Mouse (Mus musculus): ENCODE data around the gene Megf9.

The Megf9 gene

DNA sequence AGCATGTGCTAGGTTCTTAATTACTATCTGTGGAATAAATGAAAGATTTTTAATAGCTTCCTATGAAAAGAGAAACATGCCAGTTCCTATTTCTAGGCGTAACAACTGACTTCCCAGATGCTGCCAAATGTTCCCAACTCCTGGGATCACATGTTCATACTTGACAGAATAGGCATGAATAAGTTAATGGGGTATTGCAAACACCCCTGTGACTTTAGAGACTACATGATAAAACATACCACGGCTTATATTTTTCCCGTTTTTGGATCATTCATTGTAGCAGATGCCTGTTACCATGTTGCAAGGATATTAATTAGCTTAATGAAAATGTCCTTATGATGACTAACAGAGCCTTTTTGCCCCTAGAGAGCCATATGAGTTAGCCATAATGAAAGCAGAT lies 88.0 kb downstream of the Megf9 start:
- DNase-seq (ENCODE audit: low read depth, low spot score) = no peak

DNA sequence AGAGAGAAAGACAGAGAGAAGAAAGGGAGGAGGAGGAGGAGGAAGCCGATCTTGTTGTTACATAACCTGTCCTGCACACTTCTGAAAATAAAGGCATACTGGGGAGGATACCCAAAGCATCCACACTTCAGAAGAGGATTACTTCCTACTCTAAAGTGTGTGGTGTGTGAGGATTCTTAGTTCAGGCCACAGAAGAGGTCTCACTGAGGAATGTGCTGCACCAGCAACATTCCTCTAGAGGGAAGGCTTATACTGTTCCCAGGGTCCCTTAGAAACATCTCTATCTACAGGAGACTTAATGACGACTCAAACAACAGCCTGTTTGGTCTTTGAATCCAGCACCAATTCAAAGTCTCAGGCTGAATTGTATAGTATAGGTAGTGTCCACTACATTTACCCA lies 114.6 kb downstream of the Megf9 start:
- no peak for DNase-seq (ENCODE audit: low read depth, low spot score)

DNA sequence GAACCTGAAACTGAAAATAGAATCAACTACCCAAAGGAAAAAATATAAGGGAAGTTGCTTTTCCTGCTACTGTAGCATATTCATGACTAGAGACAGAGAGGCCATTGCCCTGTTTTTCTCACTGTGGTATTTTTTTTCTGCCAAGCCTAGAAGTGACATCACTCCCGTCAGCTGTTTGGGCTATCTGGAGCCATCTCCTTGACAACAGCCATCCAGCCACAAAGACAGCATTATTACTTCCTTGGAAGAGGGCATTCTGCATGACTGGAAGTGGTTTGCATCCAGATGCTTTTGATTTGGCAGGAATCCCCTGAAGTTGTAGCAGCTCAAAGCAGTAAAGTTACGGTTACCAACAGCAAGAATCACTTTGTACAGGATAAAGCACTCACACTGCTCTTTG lies 122.7 kb downstream of the Megf9 start:
- DNase-seq (ENCODE audit: low read depth, low spot score) = peak; percentile 17

DNA sequence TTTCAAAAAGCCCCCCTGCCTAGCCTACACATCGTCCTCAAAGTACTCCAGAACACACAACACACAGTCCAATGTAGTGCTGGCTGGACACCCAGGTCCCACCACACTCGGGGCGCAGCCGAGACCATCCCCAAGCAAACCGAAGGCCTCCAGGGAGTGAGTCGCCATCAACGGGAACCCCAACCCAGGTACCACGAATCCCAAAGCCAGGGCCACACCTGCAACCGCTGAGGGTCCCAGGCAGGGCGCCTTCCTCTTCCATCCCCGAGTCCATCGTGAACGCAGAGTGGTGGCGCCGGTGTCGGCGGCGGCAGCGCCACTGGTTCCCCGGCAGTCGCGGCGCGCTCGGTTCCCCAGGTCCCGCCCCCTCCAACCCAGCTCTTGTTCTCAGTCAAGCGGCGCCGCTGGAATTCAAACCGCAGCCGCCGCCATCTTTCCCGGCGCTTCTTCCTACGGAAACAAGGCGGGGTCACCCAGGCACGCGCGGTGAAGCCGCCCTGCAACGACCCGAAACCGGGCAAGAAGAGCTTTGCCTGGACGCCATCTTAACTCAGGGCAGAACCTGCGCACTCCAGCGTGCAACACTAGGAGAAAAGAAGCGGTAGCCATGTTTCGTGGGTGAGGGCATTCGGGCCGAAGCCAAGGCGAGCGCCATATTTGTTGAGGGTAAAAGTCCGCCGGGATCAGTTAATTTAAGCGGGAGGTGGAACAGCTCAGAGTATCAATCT lies 124.6 kb downstream of the Megf9 start, which contains the start of gene Cdk5rap2:
Gene Cdk5rap2 (minus strand): TSS at position 450 of the 728 bp plus-strand sequence.
- peak; percentile 95 for DNase-seq (ENCODE audit: low read depth, low spot score)

DNA sequence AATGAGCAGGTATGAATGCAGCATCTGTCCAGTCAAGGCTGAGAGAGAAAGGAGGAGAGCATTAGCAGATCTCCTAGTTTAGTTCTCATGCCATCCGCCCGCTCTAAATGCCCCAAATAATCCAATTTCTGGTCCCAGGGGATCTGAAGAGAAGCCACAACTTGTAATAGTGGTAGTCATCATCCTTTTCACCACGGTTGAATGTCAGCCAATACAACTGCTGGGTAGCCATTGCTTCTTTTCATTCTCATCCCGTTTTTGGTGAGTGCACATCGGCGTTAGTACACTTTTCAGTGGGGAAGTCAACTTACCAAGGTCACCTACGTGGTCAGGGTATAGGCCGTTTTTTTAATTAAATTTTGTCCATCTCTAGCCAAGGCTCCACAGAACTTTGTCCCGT lies 125.3 kb downstream of the Megf9 start:
- no peak for DNase-seq (ENCODE audit: low read depth, low spot score)

DNA sequence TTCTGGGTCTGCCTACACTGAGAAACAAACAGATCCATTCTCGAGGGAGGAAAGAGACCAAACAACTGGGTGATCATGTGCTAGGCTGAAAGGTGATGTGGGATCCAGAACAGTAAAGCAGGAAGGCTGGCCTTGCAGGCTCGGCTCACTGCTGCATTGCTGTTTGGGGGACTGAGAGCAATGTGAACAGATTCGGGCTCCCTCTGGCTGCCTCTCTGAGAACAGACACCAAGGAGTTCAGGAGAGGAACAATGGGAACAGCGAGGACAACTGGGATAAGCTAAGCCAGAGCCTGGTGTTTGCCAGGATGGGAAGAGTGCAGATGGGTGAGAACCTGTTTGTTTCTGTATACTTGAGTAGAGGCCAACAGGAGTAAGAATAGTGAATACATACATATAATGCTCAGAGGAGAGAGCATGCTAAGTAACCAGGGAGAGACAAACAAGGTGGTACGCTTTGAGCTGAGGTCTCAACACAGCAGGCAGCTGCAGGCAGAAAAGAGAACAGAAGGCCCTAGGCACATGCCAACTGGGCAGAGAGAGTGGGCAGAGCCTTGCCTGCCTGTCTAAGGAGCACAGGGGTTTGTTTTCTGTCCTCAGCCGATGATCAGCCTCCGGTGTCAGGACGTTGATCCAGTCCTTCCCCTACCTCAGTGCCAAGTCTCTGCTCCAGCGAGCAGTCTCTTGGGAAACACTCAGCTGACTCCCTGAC lies 132.5 kb downstream of the Megf9 start:
- no peak for DNase-seq (ENCODE audit: low read depth, low spot score)

DNA sequence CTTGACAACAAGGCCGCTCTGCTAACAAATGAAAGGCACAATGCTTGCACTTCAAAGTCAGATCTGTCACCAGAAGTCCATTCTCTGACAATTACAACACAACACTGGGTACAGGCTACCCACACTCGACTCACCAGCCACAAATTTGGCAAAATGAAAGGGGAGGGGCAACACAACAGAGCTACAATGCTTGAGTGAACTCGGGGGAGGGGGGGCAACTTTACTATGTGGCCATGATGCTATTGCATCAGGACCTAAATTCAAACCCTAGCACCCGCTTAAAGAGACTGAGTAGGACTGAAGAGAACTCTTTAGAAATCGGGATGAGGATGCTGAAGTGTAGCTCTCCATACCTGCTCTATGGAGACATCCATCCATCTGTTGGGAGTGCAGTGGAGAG lies 135.3 kb downstream of the Megf9 start:
- no peak for DNase-seq (ENCODE audit: low read depth, low spot score)

DNA sequence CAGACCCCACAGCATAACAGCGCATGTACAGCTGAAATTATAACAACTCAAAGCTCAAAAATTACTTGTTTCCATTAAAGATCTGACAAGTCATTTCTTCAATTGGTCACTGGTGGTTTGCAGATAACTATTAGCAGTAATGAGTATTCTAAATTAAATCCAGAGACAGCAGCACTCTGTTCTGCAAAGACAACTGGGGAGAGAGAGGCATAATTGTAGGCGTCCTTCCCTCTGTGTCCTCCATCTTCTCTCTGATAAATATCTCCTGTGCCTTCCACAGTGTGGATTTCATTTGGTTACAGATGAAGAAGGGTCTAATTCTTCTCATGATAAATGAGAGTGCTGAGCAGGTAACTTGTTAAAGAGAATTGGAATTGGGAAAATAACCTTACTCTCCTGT lies 135.7 kb downstream of the Megf9 start:
- no peak for DNase-seq (ENCODE audit: low read depth, low spot score)

DNA sequence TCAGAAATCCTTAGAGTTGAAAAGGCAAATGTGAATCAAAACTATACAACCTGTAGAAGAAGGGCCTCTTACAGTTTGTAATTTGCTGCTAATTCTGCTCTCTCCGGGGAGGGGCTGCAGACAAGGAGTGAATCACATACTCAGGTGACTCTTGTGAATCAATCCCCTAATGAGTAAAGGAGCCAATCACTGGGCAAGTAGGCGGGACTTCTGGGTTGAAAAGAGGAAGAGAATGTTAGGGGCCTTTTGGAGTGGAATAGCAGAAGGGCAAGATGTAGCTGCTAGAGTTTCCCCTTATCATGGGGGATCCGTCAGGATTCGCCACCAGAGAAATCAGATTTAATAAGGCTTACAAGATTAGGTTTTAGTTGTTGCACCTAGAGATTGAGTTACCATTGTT lies 136.7 kb downstream of the Megf9 start:
- DNase-seq (ENCODE audit: low read depth, low spot score) = no peak

DNA sequence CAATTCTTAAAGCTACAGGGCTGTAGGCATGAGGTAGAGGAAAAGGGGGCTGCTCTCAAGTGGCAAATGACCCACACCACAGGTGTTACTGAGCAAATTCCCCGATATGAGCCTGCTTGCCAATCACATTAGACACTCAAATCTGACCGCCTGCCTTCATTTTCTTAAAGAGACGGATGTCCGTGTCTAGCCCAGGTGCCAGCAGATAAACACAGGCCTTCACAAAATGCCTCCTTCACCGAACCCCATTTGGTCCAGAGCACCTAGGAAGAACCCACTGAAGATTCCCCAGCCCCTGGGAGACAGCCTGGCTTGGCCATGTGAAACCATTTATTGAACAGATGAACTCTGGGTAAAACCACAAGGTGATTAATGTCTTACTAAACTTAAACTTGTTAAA lies 138.1 kb downstream of the Megf9 start:
- no peak for DNase-seq (ENCODE audit: low read depth, low spot score)

DNA sequence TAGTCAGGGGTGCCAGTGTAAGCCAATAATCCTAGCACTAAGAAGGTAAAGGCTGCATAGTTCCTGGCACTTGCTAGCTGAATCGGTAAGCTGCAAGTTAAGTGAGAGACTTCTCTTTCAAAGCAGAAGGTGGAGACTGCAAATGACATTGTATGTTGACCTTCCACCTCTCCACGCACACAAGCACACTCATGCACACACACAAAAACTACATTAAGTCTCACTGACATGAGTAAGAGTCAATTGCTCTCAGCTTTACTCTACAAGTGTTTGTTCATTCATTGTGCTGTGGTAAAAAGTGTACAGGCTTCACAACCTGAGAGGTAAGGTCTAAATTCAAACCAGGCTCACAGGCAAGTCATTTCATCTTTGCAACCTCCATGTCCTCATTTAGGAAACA lies 140.1 kb downstream of the Megf9 start:
- DNase-seq (ENCODE audit: low read depth, low spot score) = no peak

DNA sequence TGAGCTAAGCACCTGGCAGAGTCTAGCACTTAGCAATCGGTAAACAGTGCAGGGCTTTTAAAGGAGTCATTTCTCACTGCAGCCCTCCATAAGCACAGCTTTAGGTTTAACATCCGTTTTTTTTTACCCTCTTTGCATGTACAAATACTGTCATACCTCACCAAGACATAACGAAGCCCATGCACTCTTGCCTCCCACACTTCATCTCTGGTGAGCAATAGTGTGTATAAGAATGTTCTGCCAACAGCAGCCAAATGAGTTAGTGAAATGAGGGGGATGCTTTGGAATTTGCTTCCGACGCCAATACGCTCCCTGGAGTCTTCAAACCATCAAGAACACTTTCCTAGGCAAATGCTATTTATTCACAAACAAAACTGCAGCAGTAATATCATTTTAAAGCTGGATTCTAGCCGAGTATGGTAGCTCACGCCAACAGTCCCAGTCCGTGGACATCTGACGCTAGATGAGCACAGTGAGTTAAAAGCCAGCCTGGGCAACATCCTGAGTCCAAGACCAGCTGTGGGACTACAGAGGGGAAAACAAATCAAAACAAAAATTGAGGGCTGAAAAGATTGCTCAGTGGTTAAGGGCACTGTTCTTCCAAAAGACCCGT lies 142.9 kb downstream of the Megf9 start:
- DNase-seq (ENCODE audit: low read depth, low spot score) = peak; percentile 76

DNA sequence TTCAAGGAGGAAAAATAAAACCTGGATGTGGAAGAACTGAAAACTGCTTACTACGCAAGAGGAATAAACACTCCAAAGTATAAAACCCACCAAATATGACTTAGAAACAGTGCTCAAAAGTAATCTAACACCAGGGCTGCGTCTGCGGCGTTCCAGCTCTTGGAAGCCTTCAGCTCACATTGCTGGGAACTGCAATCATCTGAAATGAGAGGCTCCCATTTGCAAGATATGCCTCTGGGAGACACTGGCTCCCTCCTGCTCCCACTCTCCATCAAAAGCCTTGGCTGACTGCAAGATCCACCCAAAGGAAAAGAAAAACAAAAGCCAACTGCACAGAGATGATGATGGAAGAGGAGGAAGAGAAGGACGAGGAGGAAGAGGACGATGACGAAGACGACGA lies 143.7 kb downstream of the Megf9 start:
- DNase-seq (ENCODE audit: low read depth, low spot score) = peak; percentile 69

DNA sequence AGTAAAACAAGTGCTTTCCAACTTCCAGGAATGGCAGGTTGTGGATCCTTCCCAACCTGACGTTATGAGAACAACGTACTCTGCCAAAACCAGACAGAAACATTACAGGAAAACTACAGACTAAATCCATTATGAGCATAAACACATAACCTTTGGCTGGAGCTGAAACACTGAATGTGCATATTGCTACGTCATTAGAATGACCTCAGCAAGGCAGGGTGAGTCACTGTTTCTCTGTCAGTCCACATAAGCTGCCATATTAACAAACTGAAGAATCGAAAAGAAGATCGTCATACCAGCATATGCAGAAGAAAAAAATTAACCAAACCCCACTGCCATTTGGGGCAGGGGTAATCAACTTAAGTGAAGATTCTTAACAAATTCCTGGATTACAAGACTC lies 148.6 kb downstream of the Megf9 start:
- DNase-seq (ENCODE audit: low read depth, low spot score) = no peak

DNA sequence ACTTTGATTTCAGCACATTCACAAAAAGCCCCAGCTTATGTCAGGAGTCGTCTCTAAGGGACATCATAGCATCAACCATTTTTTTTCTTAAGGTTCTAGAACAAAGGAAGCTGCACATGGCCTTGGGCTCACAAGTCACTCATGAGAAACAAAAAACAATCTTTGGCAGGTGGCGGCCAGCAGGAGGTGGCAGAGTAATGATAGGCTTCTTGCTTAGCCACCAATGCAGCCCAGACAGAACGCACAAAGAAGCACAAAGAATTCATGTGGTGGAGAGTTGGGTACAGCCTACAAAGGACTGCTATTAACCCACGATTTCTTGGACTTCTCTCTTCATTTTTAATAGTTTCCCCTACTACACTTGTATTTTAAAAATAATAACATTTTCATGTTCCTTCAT lies 157.4 kb downstream of the Megf9 start:
- DNase-seq (ENCODE audit: low read depth, low spot score) = no peak
